Comparison of ENCODE assay signal across 9 mouse cellular contexts in the genomic region with DNA sequence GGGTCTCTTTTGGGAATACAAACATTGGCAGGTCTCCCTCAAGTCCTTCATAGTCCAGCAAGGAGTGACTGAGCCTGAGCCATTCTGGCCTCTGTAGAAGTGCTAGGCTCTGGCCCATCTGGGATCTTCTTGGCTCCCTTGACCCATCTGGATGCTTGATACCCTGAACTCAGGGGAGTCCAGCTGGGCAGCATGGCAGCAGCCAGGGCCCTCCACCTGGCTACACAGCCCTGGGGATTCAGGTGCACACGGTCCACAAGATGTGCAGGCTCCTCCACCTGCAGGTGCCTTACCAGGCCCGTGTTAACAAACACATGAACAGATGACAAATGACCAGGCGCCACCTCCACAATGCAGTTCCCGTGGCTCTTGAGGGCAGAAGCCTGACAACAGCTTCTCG. TPM values are rescaled to one million over a fixed set of nuclear protein-coding genes. Genes with fewer than 3 reads are reported as not detected.
DNase-seq lines count a peak whose midpoint lies in the region; ATAC-seq and TF ChIP-seq lines count a peak whose summit lies in the region.
"Had no signal": no experiment of that assay in that cellular context is flagged by ENCODE, and none has a peak within 500 bp of the region (broad histone marks: within the 10 kb centered on the region; RNA-seq: fewer than 3 reads in every experiment).

No protein-coding gene starts in this region.

- H3K27me3 ChIP-seq in heart, embryonic 10.5 days (ENCODE audit: insufficient read depth, poor library complexity, severe bottlenecking): no peaks in the 10 kb centered on the region
- no peaks in the 10 kb centered on the region for H3K27me3 ChIP-seq in neural tube, embryonic 11.5 days (ENCODE audit: control insufficient read depth, insufficient read depth, low read length)
- no peaks in the 10 kb centered on the region for H3K27me3 ChIP-seq in midbrain, embryonic 11.5 days (ENCODE audit: control insufficient read depth, insufficient read depth, low read length)
- no peaks in the 10 kb centered on the region for H3K27me3 ChIP-seq in liver, postnatal 0 days (ENCODE audit: insufficient read depth, low read length)

- H3K9me3 ChIP-seq in heart, embryonic 10.5 days: no peaks in the 10 kb centered on the region
- no peaks in the 10 kb centered on the region for H3K9me3 ChIP-seq in neural tube, embryonic 11.5 days (ENCODE audit: control insufficient read depth, low read length)
- no peaks in the 10 kb centered on the region for H3K9me3 ChIP-seq in midbrain, embryonic 11.5 days (ENCODE audit: control insufficient read depth, low read length)
- no peaks in the 10 kb centered on the region for H3K9me3 ChIP-seq in liver, postnatal 0 days (ENCODE audit: low read length)

- intact Hi-C loops in heart, postnatal 14 days (cut with DNase I): no loop called here

- peaks cover 99% of the 10 kb centered on the region for H3K36me3 ChIP-seq in heart, embryonic 10.5 days
- peaks cover 7% of the 10 kb centered on the region for H3K36me3 ChIP-seq in neural tube, embryonic 11.5 days (ENCODE audit: control insufficient read depth, insufficient read depth, low read length)
- peaks cover 32% of the 10 kb centered on the region for H3K36me3 ChIP-seq in midbrain, embryonic 11.5 days (ENCODE audit: control insufficient read depth, insufficient read depth, low read length)
- H3K36me3 ChIP-seq in liver, postnatal 0 days (replicated peaks; ENCODE audit: insufficient read depth, low read length): peaks cover 48% of the 10 kb centered on the region

- DNase-seq in heart, embryonic 10.5 days (ENCODE audit: low spot score): no peak
- no peak for DNase-seq in heart, postnatal 14 days
- no peak for DNase-seq in neural tube, embryonic 11.5 days (ENCODE audit: low spot score)
- DNase-seq in neural tube, embryonic 10.5 days (ENCODE audit: extremely low spot score, low spot score): no peak
- no peak for DNase-seq in midbrain, embryonic 11.5 days (ENCODE audit: low spot score, missing footprints)
- no peak for DNase-seq in embryo, embryonic 9.5 days (ENCODE audit: extremely low spot score)
- DNase-seq in liver, postnatal 0 days: no peak
- DNase-seq in retina, postnatal 1 day: no peak
- DNase-seq: kidney, adult 9 months had no signal

- no peak for TF ChIP-seq CTCF in liver, postnatal 0 days (IDR thresholded peaks at IDR 0.05; ENCODE audit: low read depth)

- H3K4me3 ChIP-seq in heart, embryonic 10.5 days: no peak overlapping the region
- no peak overlapping the region for H3K4me3 ChIP-seq in neural tube, embryonic 11.5 days (ENCODE audit: low read depth, low read length)
- no peak overlapping the region for H3K4me3 ChIP-seq in midbrain, embryonic 11.5 days (ENCODE audit: low read depth, low read length)
- H3K4me3 ChIP-seq in liver, postnatal 0 days (ENCODE audit: low read depth, low read length): no peak overlapping the region

- 77% methylated on average over 5 of the region's 5 CpGs for WGBS in heart, embryonic 10.5 days
- 44% methylated on average over 5 of the region's 5 CpGs for WGBS in neural tube, embryonic 11.5 days
- WGBS in midbrain, embryonic 11.5 days: 74% methylated on average over 5 of the region's 5 CpGs
- 68% methylated on average over 5 of the region's 5 CpGs for WGBS in liver, postnatal 0 days (ENCODE audit: insufficient replicate concordance)

- H3K4me2 ChIP-seq in neural tube, embryonic 11.5 days (ENCODE audit: low read depth): no peak overlapping the region
- 0 out of 2 replicates have a peak overlapping the region, but pooled peaks have one; percentile 4 for H3K4me2 ChIP-seq in midbrain, embryonic 11.5 days
- H3K4me2 ChIP-seq in liver, postnatal 0 days (ENCODE audit: low read depth, low read length): no peak overlapping the region

- H3K9ac ChIP-seq in neural tube, embryonic 11.5 days (ENCODE audit: low read length): no peak overlapping the region; the same call in 1 of the 2 replicates
- H3K9ac ChIP-seq in midbrain, embryonic 11.5 days (ENCODE audit: low read length): peak overlapping the region; percentile 27; the same call in 1 of the 2 replicates
- no peak overlapping the region for H3K9ac ChIP-seq in liver, postnatal 0 days (replicated peaks)

- peak overlapping the region; percentile 69; the same call in 1 of the 2 replicates for H3K27ac ChIP-seq in heart, embryonic 10.5 days
- H3K27ac ChIP-seq in neural tube, embryonic 11.5 days (ENCODE audit: low read depth, low read length): peak overlapping the region; percentile 74
- peak overlapping the region; percentile 82 for H3K27ac ChIP-seq in midbrain, embryonic 11.5 days (ENCODE audit: low read depth, low read length)
- H3K27ac ChIP-seq in liver, postnatal 0 days (ENCODE audit: low read depth): no peak overlapping the region

- H3K4me1 ChIP-seq in heart, embryonic 10.5 days: peaks cover 96% of the 10 kb centered on the region
- H3K4me1 ChIP-seq in neural tube, embryonic 11.5 days (ENCODE audit: control insufficient read depth, insufficient read depth, low read length): peaks cover 57% of the 10 kb centered on the region
- peaks cover 56% of the 10 kb centered on the region for H3K4me1 ChIP-seq in midbrain, embryonic 11.5 days (ENCODE audit: control insufficient read depth, insufficient read depth, low read length)
- H3K4me1 ChIP-seq in liver, postnatal 0 days (ENCODE audit: insufficient read depth): peaks cover 18% of the 10 kb centered on the region

- no peak for TF ChIP-seq EP300 in liver, postnatal 0 days (IDR thresholded peaks at IDR 0.05; ENCODE audit: low read depth)

- no peak for ATAC-seq in neural tube, embryonic 11.5 days (ENCODE audit: insufficient read depth, low FRiP score, low TSS enrichment)
- no peak for ATAC-seq in midbrain, embryonic 11.5 days (ENCODE audit: low FRiP score)
- ATAC-seq in liver, postnatal 0 days: no peak

RNA-seq across cellular contexts. Expression of a gene that starts 10.0 kb away (rescaled TPM):
- 57.1 and 82.0 TPM in 2 replicates for polyA plus RNA-seq in heart, embryonic 10.5 days (2016; fragmentation: Nextera tagmentation; extraction: Ambion mirVana)
- 100 to 1,000 TPM; 217 to 237 TPM for total RNA-seq in heart, postnatal 14 days (2021)
- polyA plus RNA-seq in neural tube, embryonic 11.5 days (2014; fragmentation: Nextera tagmentation; extraction: Ambion mirVana): 124 and 126 TPM in 2 replicates
- polyA plus RNA-seq in midbrain, embryonic 11.5 days (2014; fragmentation: Nextera tagmentation; extraction: Ambion mirVana): 62.5 and 82.6 TPM in 2 replicates
- 26.7 and 29.3 TPM in 2 replicates for polyA plus RNA-seq in liver, postnatal 0 days (2015; fragmentation: Nextera tagmentation; extraction: Ambion mirVana)

RNA-seq across cellular contexts. Expression of a gene that starts 14.0 kb away (rescaled TPM):
- 3.9 and 4.3 TPM in 2 replicates for polyA plus RNA-seq in heart, embryonic 10.5 days (2016; fragmentation: Nextera tagmentation; extraction: Ambion mirVana)
- 1 to 10 TPM; 5.8 to 7.2 TPM for total RNA-seq in heart, postnatal 14 days (2021)
- 4.4 and 6.7 TPM in 2 replicates for polyA plus RNA-seq in neural tube, embryonic 11.5 days (2014; fragmentation: Nextera tagmentation; extraction: Ambion mirVana)
- 4.8 and 5.1 TPM in 2 replicates for polyA plus RNA-seq in midbrain, embryonic 11.5 days (2014; fragmentation: Nextera tagmentation; extraction: Ambion mirVana)
- 1.3 and 1.6 TPM in 2 replicates for polyA plus RNA-seq in liver, postnatal 0 days (2015; fragmentation: Nextera tagmentation; extraction: Ambion mirVana)

RNA-seq across cellular contexts. Expression of a gene that starts 20.2 kb away (rescaled TPM):
- polyA plus RNA-seq in heart, embryonic 10.5 days (2016; fragmentation: Nextera tagmentation; extraction: Ambion mirVana): 175 and 207 TPM in 2 replicates
- total RNA-seq in heart, postnatal 14 days (2021): 10 to 100 TPM; 25.4 to 30.9 TPM
- polyA plus RNA-seq in neural tube, embryonic 11.5 days (2014; fragmentation: Nextera tagmentation; extraction: Ambion mirVana): 217 and 219 TPM in 2 replicates
- polyA plus RNA-seq in midbrain, embryonic 11.5 days (2014; fragmentation: Nextera tagmentation; extraction: Ambion mirVana): 182 and 230 TPM in 2 replicates
- polyA plus RNA-seq in liver, postnatal 0 days (2015; fragmentation: Nextera tagmentation; extraction: Ambion mirVana): 55.6 and 62.2 TPM in 2 replicates

RNA-seq across cellular contexts. Expression of a gene that starts 44.8 kb away (rescaled TPM):
- polyA plus RNA-seq in heart, embryonic 10.5 days (2016; fragmentation: Nextera tagmentation; extraction: Ambion mirVana): 57.2 and 99.3 TPM in 2 replicates
- total RNA-seq in heart, postnatal 14 days (2021): 100 to 1,000 TPM; 119 to 129 TPM
- polyA plus RNA-seq in neural tube, embryonic 11.5 days (2014; fragmentation: Nextera tagmentation; extraction: Ambion mirVana): 4.6 and 4.7 TPM in 2 replicates
- polyA plus RNA-seq in midbrain, embryonic 11.5 days (2014; fragmentation: Nextera tagmentation; extraction: Ambion mirVana): 1.9 and 2.7 TPM in 2 replicates
- polyA plus RNA-seq in liver, postnatal 0 days (2015; fragmentation: Nextera tagmentation; extraction: Ambion mirVana): 22.8 and 24.4 TPM in 2 replicates

RNA-seq across cellular contexts. Expression of a gene that starts 55.6 kb away (rescaled TPM):
- polyA plus RNA-seq in heart, embryonic 10.5 days (2016; fragmentation: Nextera tagmentation; extraction: Ambion mirVana): 3.9 and 6.6 TPM in 2 replicates
- 1 to 10 TPM; 8.6 to 9.9 TPM for total RNA-seq in heart, postnatal 14 days (2021)
- polyA plus RNA-seq in neural tube, embryonic 11.5 days (2014; fragmentation: Nextera tagmentation; extraction: Ambion mirVana): 10.2 and 10.7 TPM in 2 replicates
- polyA plus RNA-seq in midbrain, embryonic 11.5 days (2014; fragmentation: Nextera tagmentation; extraction: Ambion mirVana): 5.2 and 5.5 TPM in 2 replicates
- 4.0 and 4.8 TPM in 2 replicates for polyA plus RNA-seq in liver, postnatal 0 days (2015; fragmentation: Nextera tagmentation; extraction: Ambion mirVana)
